ENCODE assay signal across 14 mouse cellular contexts in genomic region chr12:83026985-83027384, GRCm38 (mm10).
DNase-seq lines count a peak whose midpoint lies in the region; ATAC-seq lines count a peak whose summit lies in the region.
"Had no signal": no experiment of that assay in that cellular context is flagged by ENCODE, and none has a peak within 500 bp of the region (broad histone marks: within the 10 kb centered on the region; RNA-seq: fewer than 3 reads in every experiment).

No protein-coding gene starts in this region.

- H3K4me3 ChIP-seq in forebrain, embryonic 11.5 days (ENCODE audit: low read depth, low read length) = no peak overlapping the region
- H3K4me3 ChIP-seq in forebrain, embryonic 16.5 days (replicated peaks; ENCODE audit: low read length) = no peak overlapping the region
- no peak overlapping the region for H3K4me3 ChIP-seq in limb, embryonic 11.5 days (ENCODE audit: low read depth, low read length)
- H3K4me3 ChIP-seq in limb, embryonic 10.5 days = no peak overlapping the region
- H3K4me3 ChIP-seq: erythroblast, embryonic 14.5 days; heart, embryonic 13.5 days; midbrain, embryonic 13.5 days; neural tube, embryonic 12.5 days had no signal

- no peak overlapping the region for H3K4me2 ChIP-seq in forebrain, embryonic 11.5 days (ENCODE audit: low read depth, low read length, severe bottlenecking)
- H3K4me2 ChIP-seq in forebrain, embryonic 16.5 days (ENCODE audit: low read length) = no peak overlapping the region
- H3K4me2 ChIP-seq in limb, embryonic 11.5 days (ENCODE audit: low read depth, severe bottlenecking) = no peak overlapping the region
- H3K4me2 ChIP-seq: heart, embryonic 13.5 days; midbrain, embryonic 13.5 days; neural tube, embryonic 12.5 days had no signal

- no peaks in the 10 kb centered on the region for H3K9me3 ChIP-seq in forebrain, embryonic 11.5 days (ENCODE audit: control insufficient read depth, low read length)
- no peaks in the 10 kb centered on the region for H3K9me3 ChIP-seq in forebrain, embryonic 16.5 days (ENCODE audit: control insufficient read depth, low read length)
- no peaks in the 10 kb centered on the region for H3K9me3 ChIP-seq in limb, embryonic 11.5 days (ENCODE audit: control insufficient read depth, low read length)
- H3K9me3 ChIP-seq in limb, embryonic 10.5 days (replicated peaks) = no peaks in the 10 kb centered on the region
- H3K9me3 ChIP-seq: heart, embryonic 13.5 days; midbrain, embryonic 13.5 days; neural tube, embryonic 12.5 days had no signal

- H3K4me1 ChIP-seq in forebrain, embryonic 11.5 days (replicated peaks; ENCODE audit: control insufficient read depth, insufficient read depth, low read length) = no peaks in the 10 kb centered on the region
- H3K4me1 ChIP-seq in forebrain, embryonic 16.5 days (replicated peaks; ENCODE audit: control insufficient read depth, insufficient read depth, low read length) = no peaks in the 10 kb centered on the region
- no peaks in the 10 kb centered on the region for H3K4me1 ChIP-seq in limb, embryonic 11.5 days (ENCODE audit: control insufficient read depth, insufficient read depth, low read length)
- H3K4me1 ChIP-seq in limb, embryonic 10.5 days = no peaks in the 10 kb centered on the region
- H3K4me1 ChIP-seq: heart, embryonic 13.5 days; neural tube, embryonic 12.5 days had no signal

- H3K27ac ChIP-seq in forebrain, embryonic 11.5 days (ENCODE audit: low read depth, low read length) = no peak overlapping the region
- no peak overlapping the region for H3K27ac ChIP-seq in forebrain, embryonic 16.5 days (ENCODE audit: low read length)
- no peak overlapping the region for H3K27ac ChIP-seq in limb, embryonic 11.5 days (replicated peaks; ENCODE audit: low read depth, low read length)
- no peak overlapping the region for H3K27ac ChIP-seq in limb, embryonic 10.5 days
- H3K27ac ChIP-seq: heart, embryonic 13.5 days; midbrain, embryonic 13.5 days; neural tube, embryonic 12.5 days had no signal

- H3K36me3 ChIP-seq in forebrain, embryonic 11.5 days (ENCODE audit: control insufficient read depth, insufficient read depth, low read length) = no peaks in the 10 kb centered on the region
- no peaks in the 10 kb centered on the region for H3K36me3 ChIP-seq in forebrain, embryonic 16.5 days (ENCODE audit: control insufficient read depth, insufficient read depth)
- no peaks in the 10 kb centered on the region for H3K36me3 ChIP-seq in limb, embryonic 11.5 days (ENCODE audit: control insufficient read depth, insufficient read depth, low read length)
- no peaks in the 10 kb centered on the region for H3K36me3 ChIP-seq in limb, embryonic 10.5 days
- H3K36me3 ChIP-seq: heart, embryonic 13.5 days; midbrain, embryonic 13.5 days; neural tube, embryonic 12.5 days had no signal

- H3K27me3 ChIP-seq in forebrain, embryonic 11.5 days (ENCODE audit: control insufficient read depth, insufficient read depth, low read length) = no peaks in the 10 kb centered on the region
- no peaks in the 10 kb centered on the region for H3K27me3 ChIP-seq in forebrain, embryonic 16.5 days (replicated peaks; ENCODE audit: control insufficient read depth, insufficient read depth, low read length)
- H3K27me3 ChIP-seq in limb, embryonic 11.5 days (ENCODE audit: control insufficient read depth, insufficient read depth, low read length) = no peaks in the 10 kb centered on the region
- no peaks in the 10 kb centered on the region for H3K27me3 ChIP-seq in limb, embryonic 10.5 days (ENCODE audit: low read depth, poor library complexity, severe bottlenecking)
- H3K27me3 ChIP-seq: heart, embryonic 13.5 days; midbrain, embryonic 13.5 days; neural tube, embryonic 12.5 days had no signal

- no peak overlapping the region for H3K9ac ChIP-seq in forebrain, embryonic 11.5 days (ENCODE audit: low read length)
- no peak overlapping the region for H3K9ac ChIP-seq in forebrain, embryonic 16.5 days (replicated peaks; ENCODE audit: low read depth, low read length)
- no peak overlapping the region for H3K9ac ChIP-seq in limb, embryonic 11.5 days (ENCODE audit: low read length)
- H3K9ac ChIP-seq: heart, embryonic 13.5 days; midbrain, embryonic 13.5 days; neural tube, embryonic 12.5 days had no signal

- WGBS in forebrain, embryonic 11.5 days = 35% methylated on average over 3 of the region's 3 CpGs
- 36% methylated on average over 3 of the region's 3 CpGs for WGBS in forebrain, embryonic 16.5 days
- WGBS in limb, embryonic 11.5 days = 53% methylated on average over 3 of the region's 3 CpGs
- WGBS in limb, embryonic 10.5 days = 31% methylated on average over 3 of the region's 3 CpGs

- DNase-seq in forebrain, embryonic 11.5 days (ENCODE audit: low spot score) = peak; percentile 63
- DNase-seq in limb, embryonic 11.5 days (ENCODE audit: low spot score) = peak; percentile 33
- no peak for DNase-seq in limb, embryonic 10.5 days (ENCODE audit: low spot score)
- peak; percentile 19 for DNase-seq in A20 (ENCODE audit: low read depth, low spot score)
- peak; percentile 14 for DNase-seq in R1 (ENCODE audit: low read depth, low spot score)
- DNase-seq in adrenal gland, adult 18-20 months (ENCODE audit: low spot score in 2 of 2) = no peak
- no peak for DNase-seq in cerebellum, adult 9-11 months
- DNase-seq: kidney, postnatal 4 days had no signal

- ATAC-seq in forebrain, embryonic 11.5 days (replicated peaks; ENCODE audit: low FRiP score) = no peak
- no peak for ATAC-seq in forebrain, embryonic 16.5 days
- no peak for ATAC-seq in limb, embryonic 11.5 days (ENCODE audit: insufficient number of reproducible peaks, low FRiP score, low TSS enrichment, low read depth)
- ATAC-seq: hindbrain, embryonic 16.5 days; midbrain, embryonic 13.5 days had no signal

Comparison
In these comparisons a context has a peak if more than half of its experiments do, and no peak if none do; other contexts are left out.
1. DNase-seq: peak in forebrain, embryonic 11.5 days (single experiment), limb, embryonic 11.5 days (single experiment), A20 (single experiment) and R1 (single experiment); none in limb, embryonic 10.5 days (single experiment), adrenal gland, adult 18-20 months (0 of 2) and cerebellum, adult 9-11 months (single experiment).